Mouse (Mus musculus) hindlimb bud, embryonic 11.5 days (tissue): ENCODE data around the gene Prss32.
"Not testable (repeated sequence)": the region's sequence is repeated elsewhere in the genome, so short reads cannot be mapped to it uniquely, and the experiment has no call there.

Experiments used
- DNase-seq: peaks from one replicate; pipeline ENCODE4 v3.0.0-alpha.2; 2012; ENCODE audit warnings: low read depth, low spot score; ENCODE audit errors: extremely low spot score

Prss32 gene

GRCm38 (mm10) chr17:23841145-23841544, 2.5 kb upstream of the Prss32 start:
- DNase-seq = no peak

- DNase-seq = no peak
These were observed 379 bp upstream of the Prss32 start for GRCm38 (mm10) chr17:23843141-23843811.

- no peak for DNase-seq
These were observed 6.4 kb downstream of the Prss32 start for GRCm38 (mm10) chr17:23850028-23850427.

GRCm38 (mm10) chr17:23850853-23851749, 7.4 kb downstream of the Prss32 start:
- no peak for DNase-seq

- DNase-seq = no peak
These were observed 9.6 kb downstream of the Prss32 start for GRCm38 (mm10) chr17:23853292-23853691.

GRCm38 (mm10) chr17:23854229-23854765, 10.6 kb downstream of the Prss32 start:
- DNase-seq = no peak

GRCm38 (mm10) chr17:23857193-23857592, 13.5 kb downstream of the Prss32 start:
- DNase-seq = no peak

- no peak for DNase-seq
These were observed 14.3 kb downstream of the Prss32 start for GRCm38 (mm10) chr17:23857913-23858312.

- no peak for DNase-seq
These were observed 19.3 kb downstream of the Prss32 start for GRCm38 (mm10) chr17:23862926-23863325.

- DNase-seq = no peak
These were observed 24.1 kb downstream of the Prss32 start, which contains the start of gene Prss21 for GRCm38 (mm10) chr17:23867756-23868155. Gene Prss21 (plus strand): TSS chr17:23868056.

- DNase-seq = no peak
These were observed 24.9 kb downstream of the Prss32 start for GRCm38 (mm10) chr17:23868513-23868912.

- no peak for DNase-seq
These were observed 30.5 kb downstream of the Prss32 start for GRCm38 (mm10) chr17:23873884-23874856.

GRCm38 (mm10) chr17:23876741-23877140, 33.1 kb downstream of the Prss32 start:
- DNase-seq = no peak

- DNase-seq = no peak
These were observed 33.5 kb downstream of the Prss32 start for GRCm38 (mm10) chr17:23877166-23877565.

GRCm38 (mm10) chr17:23880576-23880975, 36.9 kb downstream of the Prss32 start, which contains the start of the genes Dcpp1 and Dcpp2:
Gene Dcpp1 (plus strand): TSS chr17:23880876.
Gene Dcpp2 (plus strand): TSS chr17:23880880.
- not testable (repeated sequence) for DNase-seq
